Mouse (Mus musculus): ENCODE results near the gene Odf2.
"Not testable (repeated sequence)": the region's sequence is repeated elsewhere in the genome, so short reads cannot be mapped to it uniquely, and the experiment has no call there.

Odf2 gene

DNA sequence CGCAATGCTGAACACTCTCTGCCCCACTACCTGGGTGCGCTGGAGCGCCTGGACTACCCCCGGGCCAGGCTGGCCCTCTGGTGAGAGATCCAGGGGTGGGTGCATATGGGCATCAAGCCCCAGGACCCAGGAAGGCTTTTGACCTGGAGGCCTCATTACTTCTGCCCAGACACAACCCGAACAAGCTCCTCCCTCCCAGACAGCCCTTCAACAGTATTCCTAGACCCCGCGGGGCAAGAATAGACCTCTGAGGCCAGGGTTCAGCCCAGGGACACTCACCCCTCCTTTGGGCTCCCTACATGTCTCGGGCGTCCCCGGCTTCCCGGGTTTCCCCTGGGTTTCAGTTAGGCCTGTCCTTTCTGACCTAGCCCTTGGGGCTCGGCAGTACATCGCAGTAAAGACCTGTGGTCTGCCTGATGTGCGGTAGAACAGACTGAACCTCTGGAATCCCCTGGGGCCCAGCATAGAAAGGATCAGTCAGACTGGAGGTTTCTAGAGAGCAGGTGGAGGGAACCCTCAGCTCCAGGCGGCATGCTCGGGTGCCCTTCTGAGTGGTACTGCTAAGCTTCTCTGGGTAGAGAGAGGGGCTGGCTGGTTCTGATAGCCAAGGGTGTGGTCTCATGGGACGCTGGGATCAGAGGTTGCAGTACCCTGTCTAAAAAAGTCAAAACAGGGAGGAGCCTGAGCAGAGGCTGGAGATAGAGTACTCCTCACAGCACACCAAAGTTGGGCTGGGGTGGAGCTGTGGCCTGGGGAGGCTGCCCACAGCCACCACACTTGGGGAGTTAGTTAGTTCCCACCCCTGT is 19.2 kb upstream of the Odf2 start:
- peak; percentile 43 for DNase-seq (ENCODE audit: low spot score)

GRCm38 (mm10) chr2:29872581-29873295 is 16.3 kb upstream of the Odf2 start:
- no peak for DNase-seq (ENCODE audit: low spot score)

DNA sequence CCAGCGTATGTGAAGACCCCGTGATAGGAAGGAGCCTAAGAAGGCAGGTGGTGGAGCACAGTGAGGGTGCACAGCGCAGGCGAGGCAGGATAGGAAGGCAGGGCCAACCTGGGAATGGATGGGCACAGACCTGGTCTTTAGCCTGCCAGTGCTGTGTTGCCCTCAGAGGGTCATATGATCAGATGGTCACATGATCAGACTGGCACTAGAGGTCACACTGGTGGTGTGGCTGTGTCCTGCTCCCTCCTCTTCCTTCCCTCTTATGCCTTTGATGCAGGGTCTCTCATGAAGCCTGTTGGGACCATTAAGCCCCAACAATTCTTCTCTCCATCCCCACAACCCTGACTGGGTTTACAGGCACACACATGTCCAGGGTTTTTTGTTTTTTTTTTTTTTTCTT is 15.2 kb upstream of the Odf2 start:
- no peak for DNase-seq (ENCODE audit: low spot score)

DNA sequence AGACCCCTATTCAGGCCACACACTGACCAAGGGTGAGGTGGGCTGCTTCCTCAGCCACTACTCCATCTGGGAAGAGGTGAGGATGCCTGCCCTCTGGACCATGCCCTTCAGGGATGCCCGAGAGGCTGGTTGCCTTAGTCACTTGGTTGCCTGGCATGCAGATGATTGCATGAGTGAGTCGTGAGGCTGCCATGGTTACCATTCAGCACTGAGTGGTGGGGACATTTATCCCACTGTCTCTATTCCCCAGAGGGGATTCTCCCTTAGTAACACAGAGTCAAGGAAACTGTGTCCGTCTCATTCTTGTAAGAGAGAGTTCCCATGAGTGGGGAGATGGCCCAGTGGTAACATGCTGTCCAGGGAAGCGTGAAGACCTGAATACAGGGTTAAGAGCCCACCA is 11.0 kb upstream of the Odf2 start:
- no peak for DNase-seq (ENCODE audit: low spot score)

- no peak for DNase-seq (ENCODE audit: low spot score)
These were observed 9.8 kb upstream of the Odf2 start for GRCm38 (mm10) chr2:29879191-29879590.

DNA sequence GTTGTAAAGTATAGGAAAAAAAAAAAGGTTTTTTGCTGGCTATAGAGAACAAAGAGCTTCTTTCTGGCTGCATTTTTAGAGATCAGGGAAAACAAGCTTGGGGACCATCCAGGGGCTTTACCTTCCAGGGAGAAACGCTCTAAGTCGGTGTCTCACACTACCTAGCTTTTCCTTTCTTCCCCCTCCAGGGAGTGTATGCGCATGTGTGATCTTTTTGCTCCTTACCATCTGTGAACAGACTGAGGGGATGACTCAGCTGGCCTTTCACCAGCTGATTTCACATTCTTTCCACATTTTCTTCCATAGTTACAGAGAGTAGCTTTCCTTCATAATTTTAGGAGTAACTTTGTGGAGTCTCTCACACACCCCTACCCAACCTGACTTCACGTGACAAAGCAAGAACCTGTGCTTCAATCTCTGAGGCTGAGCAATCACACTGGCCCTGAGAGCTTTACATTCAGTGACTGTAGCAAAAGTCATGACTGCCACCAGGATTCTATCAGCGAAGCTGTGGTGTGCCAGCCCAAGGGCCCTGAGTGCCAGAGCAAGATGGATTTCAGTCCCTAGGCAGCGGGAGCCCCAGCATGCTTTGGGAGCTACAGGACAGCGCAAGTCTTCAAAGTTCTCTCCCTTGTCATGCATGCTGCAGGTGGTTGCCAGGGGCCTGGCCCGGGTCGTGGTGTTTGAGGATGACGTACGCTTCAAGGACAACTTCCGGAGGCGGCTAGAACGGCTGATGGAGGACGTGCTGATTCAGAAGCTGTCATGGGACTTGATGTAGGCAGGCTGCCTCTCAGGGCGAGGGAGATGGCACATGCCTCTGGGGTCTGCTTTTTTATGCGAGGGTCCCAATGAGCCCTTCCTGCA is 8.8 kb upstream of the Odf2 start:
- no peak for DNase-seq (ENCODE audit: low spot score)

DNA sequence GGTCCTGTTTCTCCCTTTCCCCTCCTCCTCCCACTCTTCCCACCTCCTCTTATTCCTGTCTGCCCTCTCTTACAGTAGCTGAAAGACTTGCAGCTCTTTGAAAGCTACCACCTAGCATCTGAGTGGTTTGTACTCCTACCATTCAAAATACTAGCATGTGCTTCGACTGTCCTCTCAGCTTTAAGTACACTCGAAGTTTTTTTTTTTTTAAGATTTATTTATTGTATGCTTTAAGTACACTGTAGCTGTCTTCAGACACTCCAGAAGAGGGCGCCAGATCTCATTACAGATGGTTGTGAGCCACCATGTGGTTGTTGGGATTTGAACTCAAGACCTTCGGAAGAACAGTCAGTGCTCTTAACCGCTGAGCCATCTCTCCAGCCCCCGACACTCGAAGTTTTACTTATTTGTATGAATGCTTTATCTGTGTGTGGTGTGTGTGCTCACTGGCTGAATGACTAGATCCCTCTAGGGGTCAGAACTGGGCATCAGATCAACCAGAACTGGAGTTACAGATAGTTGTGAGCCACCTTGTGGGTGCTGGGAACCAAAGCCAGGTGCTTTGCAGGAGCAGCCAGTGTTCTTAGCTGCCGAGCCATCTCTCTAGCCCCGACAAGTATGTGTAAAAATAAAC is 2.2 kb upstream of the Odf2 start:
- DNase-seq (ENCODE audit: low spot score): not testable (repeated sequence)

DNA sequence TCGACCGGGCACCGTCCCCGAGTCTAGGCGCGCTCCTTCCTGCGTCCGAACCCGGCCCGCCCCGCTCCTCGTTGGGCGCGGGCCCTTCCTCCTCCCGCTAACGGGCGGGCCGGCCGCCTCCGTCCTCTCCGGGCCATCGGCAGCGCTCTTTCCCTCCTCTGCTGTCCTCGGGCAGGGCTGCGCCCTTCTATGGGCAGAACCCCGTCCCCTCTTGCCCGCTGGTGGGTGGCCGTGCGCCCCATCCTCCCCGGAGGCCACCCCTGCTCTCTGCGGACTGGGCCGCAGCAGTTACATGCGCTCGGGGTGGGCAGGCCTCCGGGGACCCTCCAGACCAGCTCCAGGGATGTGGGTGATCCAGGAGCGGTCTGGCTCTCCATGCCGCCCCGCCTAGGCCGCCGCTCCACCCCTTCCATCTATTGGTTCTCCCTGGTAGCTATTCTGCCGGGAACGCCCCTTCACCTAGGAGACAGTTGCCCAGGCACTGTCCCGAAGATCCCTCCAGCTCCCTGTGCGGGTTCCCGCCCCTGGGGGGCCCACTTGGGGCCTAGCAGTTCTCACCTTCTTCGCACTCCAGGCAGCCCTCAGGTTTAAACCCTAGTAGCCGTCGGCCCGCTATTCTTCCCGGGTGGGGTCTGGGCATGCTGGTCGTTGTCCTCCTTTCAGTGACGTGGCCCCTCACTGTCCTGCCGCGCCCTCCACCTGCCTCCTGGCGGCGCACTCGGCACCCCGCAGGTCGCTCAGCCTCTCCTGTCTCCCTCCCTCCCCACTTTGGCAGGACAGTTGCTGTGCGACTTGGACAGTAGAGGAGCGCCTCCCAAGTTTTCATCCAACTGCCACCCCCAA is 1.2 kb downstream of the Odf2 start:
- DNase-seq (ENCODE audit: low spot score): peak; percentile 95

DNA sequence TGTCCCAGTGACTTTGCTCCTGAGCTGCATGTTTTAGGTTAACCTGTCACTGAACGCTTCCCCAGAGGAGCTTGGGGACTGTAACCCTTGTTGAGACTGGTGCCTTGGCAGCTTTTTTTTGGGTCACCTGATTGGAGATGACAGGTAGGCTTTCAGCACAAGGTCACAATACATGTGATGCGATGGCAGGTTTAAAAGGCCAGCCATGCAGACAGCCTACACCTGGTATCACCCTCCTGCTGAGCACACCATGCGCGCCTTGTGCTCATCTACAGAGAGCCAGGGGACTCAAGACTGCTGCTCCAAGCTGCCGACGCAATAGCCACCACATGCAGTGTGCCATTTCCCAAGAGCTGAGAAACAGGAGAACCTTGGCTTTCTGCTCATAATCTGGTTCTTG is 2.8 kb downstream of the Odf2 start:
- DNase-seq (ENCODE audit: low spot score): no peak

- no peak for DNase-seq (ENCODE audit: low spot score)
These were observed 7.0 kb downstream of the Odf2 start for GRCm38 (mm10) chr2:29896071-29896470.

GRCm38 (mm10) chr2:29897366-29897765 is 8.3 kb downstream of the Odf2 start:
- DNase-seq (ENCODE audit: low spot score): no peak

GRCm38 (mm10) chr2:29898081-29898480 is 9.1 kb downstream of the Odf2 start:
- no peak for DNase-seq (ENCODE audit: low spot score)

GRCm38 (mm10) chr2:29902194-29902593 is 13.2 kb downstream of the Odf2 start:
- no peak for DNase-seq (ENCODE audit: low spot score)

GRCm38 (mm10) chr2:29908171-29908570 is 19.1 kb downstream of the Odf2 start:
- DNase-seq (ENCODE audit: low spot score): not testable (repeated sequence)

GRCm38 (mm10) chr2:29910042-29910441 is 21.0 kb downstream of the Odf2 start:
- DNase-seq (ENCODE audit: low spot score): peak; percentile 36

DNA sequence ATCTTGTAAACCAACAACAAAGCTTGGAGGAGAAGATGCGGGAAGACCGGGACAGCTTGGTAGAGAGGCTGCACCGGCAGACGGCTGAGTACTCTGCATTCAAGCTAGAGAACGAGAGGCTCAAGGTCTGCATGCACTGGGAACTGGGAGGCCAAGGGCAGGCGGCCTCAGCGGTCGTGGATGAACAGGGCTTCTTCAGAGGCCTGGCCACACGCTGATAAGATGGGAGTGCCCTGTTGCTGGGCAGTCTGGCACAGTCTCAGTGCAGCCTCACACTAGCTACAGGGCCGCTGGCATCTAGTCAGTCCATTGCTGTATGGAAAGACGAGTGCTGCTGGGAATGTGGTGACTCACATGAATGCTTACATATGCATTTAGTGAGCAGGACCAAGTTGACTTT is 28.6 kb downstream of the Odf2 start:
- DNase-seq (ENCODE audit: low spot score): no peak

GRCm38 (mm10) chr2:29922011-29922410 is 33.0 kb downstream of the Odf2 start:
- no peak for DNase-seq (ENCODE audit: low spot score)

DNA sequence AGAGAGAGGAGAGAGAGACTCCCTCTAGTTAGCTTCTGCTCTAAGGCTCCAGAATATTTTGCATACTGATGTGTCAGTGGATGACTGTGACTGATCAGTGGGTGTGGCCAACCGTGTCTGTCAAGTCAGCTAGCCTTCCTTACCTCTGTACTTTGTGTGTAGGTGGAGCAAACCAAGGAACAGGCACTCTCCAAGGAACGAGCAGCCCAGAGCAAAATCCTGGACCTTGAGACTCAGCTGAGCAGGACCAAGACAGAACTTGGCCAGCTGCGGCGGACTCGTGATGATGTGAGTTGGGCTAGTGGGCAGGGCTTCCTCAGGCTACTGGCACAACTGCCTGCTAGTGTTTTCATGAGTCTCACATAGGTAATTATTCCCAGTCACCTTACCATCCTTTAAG is 37.5 kb downstream of the Odf2 start:
- no peak for DNase-seq (ENCODE audit: low spot score)

DNA sequence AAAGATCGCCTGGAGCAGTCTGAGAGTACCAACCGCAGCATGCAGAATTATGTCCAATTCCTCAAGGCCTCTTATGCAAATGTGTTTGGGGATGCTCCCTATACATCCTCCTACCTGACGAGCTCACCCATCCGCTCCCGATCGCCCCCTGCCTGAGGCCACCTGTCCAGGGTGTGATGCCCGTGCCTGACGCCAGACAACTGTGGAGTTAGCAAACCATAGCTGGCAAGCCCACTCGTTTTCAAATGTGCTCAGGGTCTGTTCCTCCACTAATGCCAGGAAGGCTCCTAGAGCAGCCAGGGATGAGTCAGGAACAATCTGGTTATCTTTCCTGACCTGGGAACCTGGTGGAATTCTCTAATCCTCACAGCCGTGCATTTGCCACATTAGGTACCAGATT is 41.5 kb downstream of the Odf2 start:
- no peak for DNase-seq (ENCODE audit: low spot score)

- DNase-seq (ENCODE audit: low spot score): no peak
These were observed 42.2 kb downstream of the Odf2 start for GRCm38 (mm10) chr2:29931194-29931593.

GRCm38 (mm10) chr2:29934906-29935599 is 46.0 kb downstream of the Odf2 start, which contains the start of gene Gle1:
Gle1 (plus strand) TSS chr2:29935426.
- peak; percentile 98 for DNase-seq (ENCODE audit: low spot score)

Measured in embryo, embryonic 10 days (tissue).